Mouse (Mus musculus): Measurements from ENCODE around the gene Vcpkmt. TPM values are rescaled to one million over a fixed set of nuclear protein-coding genes. Genes with fewer than 3 reads are reported as not detected.
A peak's percentile ranks its signal among the peaks of the same experiment; 100 is the strongest.
"Not testable (repeated sequence)": the region's sequence is repeated elsewhere in the genome, so short reads cannot be mapped to it uniquely, and the experiment has no call there.

Vcpkmt gene
- 24.7 and 27.9 TPM in 2 replicates for polyA plus RNA-seq (2014; fragmentation: Nextera tagmentation; extraction: Ambion mirVana)

DNA sequence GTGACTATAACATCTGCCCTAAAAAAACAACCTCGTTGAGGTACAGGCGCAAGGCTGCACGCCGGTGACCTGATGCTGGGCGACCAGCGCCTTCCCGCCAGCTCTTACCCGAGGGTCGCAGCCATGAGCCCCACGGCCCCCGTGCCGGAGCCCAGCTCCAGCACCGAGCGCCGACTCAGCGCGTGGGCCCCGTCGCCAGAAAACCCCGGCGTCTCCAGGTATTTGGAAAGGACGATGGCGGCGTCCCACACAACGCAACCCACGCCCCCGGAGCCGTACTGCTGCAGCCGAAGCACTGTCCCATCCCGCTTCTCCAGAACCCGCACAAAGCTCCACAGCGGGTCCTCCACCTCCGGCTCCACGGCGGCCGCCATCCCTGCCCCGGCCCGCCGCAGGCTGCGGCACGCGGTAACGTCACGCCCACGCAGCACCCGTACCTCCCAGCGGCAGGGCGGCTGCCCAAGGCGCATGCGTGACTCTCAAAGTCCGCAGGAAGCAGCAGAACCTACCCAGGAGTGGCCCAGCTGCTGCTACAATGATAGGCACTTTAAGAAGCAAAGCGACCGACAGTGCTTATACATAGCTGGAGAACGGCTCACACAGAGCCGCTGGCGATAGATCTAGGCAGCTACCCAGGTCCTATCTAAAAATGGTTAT lies at the start of gene Vcpkmt:
Gene Vcpkmt (minus strand): TSS at position 416 of the 657 bp plus-strand sequence.
- WGBS: under 1% methylated on average over 56 of the region's 56 CpGs
- DNase-seq (ENCODE audit: low spot score): peak; percentile 95
- Histone ChIP-seq H3K4me2 (ENCODE audit: low read length) (peak within 1 kb of the TSS; percentile 68), H3K4me3 (ENCODE audit: low read depth, low read length) (peak within 1 kb of the TSS; percentile 79), H3K36me3 (ENCODE audit: control insufficient read depth, insufficient read depth, low read length) (peaks cover 50% of the 10 kb centered on the region), H3K9me3 (replicated peaks; ENCODE audit: control insufficient read depth, low read length) (no peaks in the 10 kb centered on the region), H3K4me1 (ENCODE audit: control insufficient read depth, insufficient read depth, low read length) (peaks cover 7% of the 10 kb centered on the region; the same call in 1 of the 2 replicates), H3K9ac (ENCODE audit: low read length) (peak within 1 kb of the TSS; percentile 91), H3K27ac (ENCODE audit: low read depth, low read length) (peak within 1 kb of the TSS; percentile 74), H3K27me3 (replicated peaks; ENCODE audit: control insufficient read depth, insufficient read depth, low read length) (no peaks in the 10 kb centered on the region)
- peak; percentile 99 for ATAC-seq

- H3K4me3 ChIP-seq (ENCODE audit: low read depth, low read length); H3K9ac ChIP-seq (ENCODE audit: low read length); H3K9me3 ChIP-seq (replicated peaks; ENCODE audit: control insufficient read depth, low read length); H3K4me2 ChIP-seq (ENCODE audit: low read length); H3K27ac ChIP-seq (ENCODE audit: low read depth, low read length); DNase-seq (ENCODE audit: low spot score); H3K4me1 ChIP-seq (ENCODE audit: control insufficient read depth, insufficient read depth, low read length); ATAC-seq; H3K27me3 ChIP-seq (replicated peaks; ENCODE audit: control insufficient read depth, insufficient read depth, low read length): not testable (repeated sequence)
- WGBS: 98% methylated on average over 5 of the region's 5 CpGs
- H3K36me3 ChIP-seq (ENCODE audit: control insufficient read depth, insufficient read depth, low read length): peaks cover 25% of the 10 kb centered on the region
These were observed 35.8 kb upstream of the Vcpkmt start for GRCm38 (mm10) chr12:69618590-69618989.

GRCm38 (mm10) chr12:69604367-69604766 lies 21.5 kb upstream of the Vcpkmt start:
- Histone ChIP-seq H3K36me3 (ENCODE audit: control insufficient read depth, insufficient read depth, low read length) (peaks cover 25% of the 10 kb centered on the region), H3K27ac (ENCODE audit: low read depth, low read length) (no peak overlapping the region), H3K9me3 (replicated peaks; ENCODE audit: control insufficient read depth, low read length) (no peaks in the 10 kb centered on the region), H3K27me3 (replicated peaks; ENCODE audit: control insufficient read depth, insufficient read depth, low read length) (no peaks in the 10 kb centered on the region), H3K9ac (ENCODE audit: low read length) (no peak overlapping the region), H3K4me3 (ENCODE audit: low read depth, low read length) (no peak overlapping the region), H3K4me2 (ENCODE audit: low read length) (no peak overlapping the region), H3K4me1 (ENCODE audit: control insufficient read depth, insufficient read depth, low read length) (no peaks in the 10 kb centered on the region)
- DNase-seq (ENCODE audit: low spot score): no peak
- WGBS: 98% methylated on average over 2 of the region's 2 CpGs
- ATAC-seq: no peak

GRCm38 (mm10) chr12:69597446-69597845 lies 14.6 kb upstream of the Vcpkmt start:
- ATAC-seq (no peak), DNase-seq (ENCODE audit: low spot score) (no peak)
- Histone ChIP-seq H3K4me1 (ENCODE audit: control insufficient read depth, insufficient read depth, low read length) (no peaks in the 10 kb centered on the region), H3K36me3 (ENCODE audit: control insufficient read depth, insufficient read depth, low read length) (peaks cover 16% of the 10 kb centered on the region; the same call in 1 of the 2 replicates), H3K9me3 (replicated peaks; ENCODE audit: control insufficient read depth, low read length) (no peaks in the 10 kb centered on the region), H3K27me3 (replicated peaks; ENCODE audit: control insufficient read depth, insufficient read depth, low read length) (no peaks in the 10 kb centered on the region), H3K27ac (ENCODE audit: low read depth, low read length) (no peak overlapping the region), H3K4me2 (ENCODE audit: low read length) (no peak overlapping the region), H3K9ac (ENCODE audit: low read length) (no peak overlapping the region), H3K4me3 (ENCODE audit: low read depth, low read length) (no peak overlapping the region)
- 79% methylated on average over 4 of the region's 4 CpGs for WGBS

DNA sequence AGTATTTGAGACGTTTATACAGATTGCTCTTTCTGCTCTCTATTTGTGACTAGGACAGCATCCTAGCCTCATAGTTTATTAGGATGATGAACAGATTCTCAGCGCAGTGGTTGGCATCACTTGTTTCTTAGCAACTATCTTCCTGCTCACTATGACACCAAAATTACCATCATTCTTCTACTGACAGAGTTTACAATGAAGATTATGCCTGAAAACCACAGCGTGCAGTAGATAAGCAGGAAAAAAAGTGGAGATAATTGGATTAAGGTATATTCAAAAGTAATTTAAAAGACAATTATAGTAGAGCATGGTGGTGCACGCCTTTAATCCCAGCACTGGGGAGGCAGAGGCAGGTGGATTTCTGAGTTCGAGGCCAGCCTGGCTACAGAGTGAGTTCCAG lies 10.3 kb upstream of the Vcpkmt start:
- no peak for ATAC-seq
- Histone ChIP-seq H3K9ac (ENCODE audit: low read length) (no peak overlapping the region), H3K36me3 (ENCODE audit: control insufficient read depth, insufficient read depth, low read length) (peaks cover 29% of the 10 kb centered on the region), H3K4me2 (ENCODE audit: low read length) (no peak overlapping the region), H3K27ac (ENCODE audit: low read depth, low read length) (no peak overlapping the region), H3K9me3 (replicated peaks; ENCODE audit: control insufficient read depth, low read length) (no peaks in the 10 kb centered on the region), H3K4me3 (ENCODE audit: low read depth, low read length) (no peak overlapping the region), H3K4me1 (ENCODE audit: control insufficient read depth, insufficient read depth, low read length) (no peaks in the 10 kb centered on the region), H3K27me3 (replicated peaks; ENCODE audit: control insufficient read depth, insufficient read depth, low read length) (no peaks in the 10 kb centered on the region)
- 88% methylated on average over 5 of the region's 5 CpGs for WGBS
- no peak for DNase-seq (ENCODE audit: low spot score)

DNA sequence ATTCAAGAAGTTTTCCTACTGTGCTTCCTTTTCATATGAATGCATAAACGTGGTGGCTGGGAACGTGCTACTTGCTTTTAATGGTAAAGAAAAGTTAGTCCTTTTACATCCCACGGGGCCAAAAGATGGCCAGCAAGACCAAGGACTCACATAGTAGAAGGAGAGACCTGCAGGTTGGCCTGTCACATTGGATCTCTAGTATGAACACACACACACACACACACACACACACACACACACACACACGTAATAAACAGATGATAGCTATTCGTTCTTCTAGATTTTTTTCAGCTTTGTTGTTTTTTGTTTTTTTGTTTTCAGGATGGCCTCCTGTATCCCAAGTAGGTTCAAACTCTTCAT lies 422 bp upstream of the Vcpkmt start:
- no peak for DNase-seq (ENCODE audit: low spot score)
- 39% methylated on average over 5 of the region's 5 CpGs for WGBS
- H3K9me3 ChIP-seq (replicated peaks; ENCODE audit: control insufficient read depth, low read length): no peaks in the 10 kb centered on the region

DNA sequence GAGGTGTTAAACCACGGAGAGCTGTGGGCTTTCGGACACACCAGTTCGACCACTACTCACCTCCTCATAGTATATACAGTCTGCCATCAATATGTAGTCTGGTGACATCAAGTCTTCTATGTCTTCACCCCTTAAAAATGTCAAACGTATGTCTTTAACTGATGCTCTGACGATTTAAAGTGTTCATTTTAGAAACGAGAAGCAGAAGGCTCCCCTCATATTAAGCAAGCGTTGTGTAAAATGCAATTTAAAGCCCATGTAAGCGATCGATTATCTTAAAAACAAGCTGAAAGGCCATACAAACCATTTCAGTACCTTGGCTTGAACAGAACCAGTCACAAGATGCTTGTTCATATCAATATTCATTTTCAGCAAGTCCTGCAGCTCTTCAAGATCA lies 614 bp downstream of the Vcpkmt start:
- peak overlapping the region; percentile 68 for H3K4me2 ChIP-seq (ENCODE audit: low read length)
- WGBS: 30% methylated on average over 9 of the region's 9 CpGs
- H3K27me3 ChIP-seq (replicated peaks; ENCODE audit: control insufficient read depth, insufficient read depth, low read length): no peaks in the 10 kb centered on the region
- H3K36me3 ChIP-seq (ENCODE audit: control insufficient read depth, insufficient read depth, low read length): peaks cover 52% of the 10 kb centered on the region
- H3K4me3 ChIP-seq (ENCODE audit: low read depth, low read length): peak overlapping the region; percentile 79
- ATAC-seq: no peak
- H3K4me1 ChIP-seq (ENCODE audit: control insufficient read depth, insufficient read depth, low read length): peaks cover 7% of the 10 kb centered on the region; the same call in 1 of the 2 replicates
- no peaks in the 10 kb centered on the region for H3K9me3 ChIP-seq (replicated peaks; ENCODE audit: control insufficient read depth, low read length)
- H3K27ac ChIP-seq (ENCODE audit: low read depth, low read length): peak overlapping the region; percentile 74
- peak overlapping the region; percentile 91 for H3K9ac ChIP-seq (ENCODE audit: low read length)
- DNase-seq (ENCODE audit: low spot score): no peak

More for the DNA sequence above, 422 bp upstream of the Vcpkmt start:
- Histone ChIP-seq H3K9ac (ENCODE audit: low read length) (peak overlapping the region; percentile 91), H3K4me2 (ENCODE audit: low read length) (peak overlapping the region; percentile 68), H3K36me3 (ENCODE audit: control insufficient read depth, insufficient read depth, low read length) (peaks cover 45% of the 10 kb centered on the region), H3K4me3 (ENCODE audit: low read depth, low read length) (peak overlapping the region; percentile 79), H3K27ac (ENCODE audit: low read depth, low read length) (0 out of 2 replicates have a peak overlapping the region, but pooled peaks have one; percentile 52), H3K4me1 (ENCODE audit: control insufficient read depth, insufficient read depth, low read length) (peaks cover 7% of the 10 kb centered on the region; the same call in 1 of the 2 replicates), H3K27me3 (replicated peaks; ENCODE audit: control insufficient read depth, insufficient read depth, low read length) (no peaks in the 10 kb centered on the region)
- ATAC-seq: peak; percentile 25; the same call in 1 of the 2 replicates

DNA sequence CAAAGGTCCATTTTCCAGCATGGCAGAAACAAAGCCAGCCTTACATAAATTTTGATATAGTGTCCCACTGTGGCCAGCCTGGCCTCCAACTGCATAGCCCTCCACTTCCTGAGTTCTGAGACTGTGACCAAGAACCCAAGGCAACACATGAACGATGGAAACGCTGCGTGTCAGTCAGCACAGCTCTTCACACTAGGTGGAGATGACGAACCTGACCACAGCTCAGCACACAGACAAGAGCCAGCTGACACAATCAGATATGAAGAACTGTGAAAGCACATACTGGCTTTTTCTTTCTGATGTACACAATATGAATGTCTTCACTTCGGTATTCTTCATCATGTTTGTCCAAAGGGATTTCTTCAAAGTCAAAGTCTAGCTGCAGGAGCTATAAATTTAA lies 3.2 kb downstream of the Vcpkmt start:
- peaks cover 42% of the 10 kb centered on the region for H3K36me3 ChIP-seq (ENCODE audit: control insufficient read depth, insufficient read depth, low read length)
- no peak overlapping the region for H3K4me3 ChIP-seq (ENCODE audit: low read depth, low read length)
- no peak for ATAC-seq
- H3K4me1 ChIP-seq (ENCODE audit: control insufficient read depth, insufficient read depth, low read length): peaks cover 7% of the 10 kb centered on the region; the same call in 1 of the 2 replicates
- no peaks in the 10 kb centered on the region for H3K27me3 ChIP-seq (replicated peaks; ENCODE audit: control insufficient read depth, insufficient read depth, low read length)
- WGBS: 92% methylated on average over 5 of the region's 5 CpGs
- no peak overlapping the region for H3K27ac ChIP-seq (ENCODE audit: low read depth, low read length)
- H3K9ac ChIP-seq (ENCODE audit: low read length): no peak overlapping the region
- H3K4me2 ChIP-seq (ENCODE audit: low read length): no peak overlapping the region
- no peak for DNase-seq (ENCODE audit: low spot score)
- H3K9me3 ChIP-seq (replicated peaks; ENCODE audit: control insufficient read depth, low read length): no peaks in the 10 kb centered on the region

DNA sequence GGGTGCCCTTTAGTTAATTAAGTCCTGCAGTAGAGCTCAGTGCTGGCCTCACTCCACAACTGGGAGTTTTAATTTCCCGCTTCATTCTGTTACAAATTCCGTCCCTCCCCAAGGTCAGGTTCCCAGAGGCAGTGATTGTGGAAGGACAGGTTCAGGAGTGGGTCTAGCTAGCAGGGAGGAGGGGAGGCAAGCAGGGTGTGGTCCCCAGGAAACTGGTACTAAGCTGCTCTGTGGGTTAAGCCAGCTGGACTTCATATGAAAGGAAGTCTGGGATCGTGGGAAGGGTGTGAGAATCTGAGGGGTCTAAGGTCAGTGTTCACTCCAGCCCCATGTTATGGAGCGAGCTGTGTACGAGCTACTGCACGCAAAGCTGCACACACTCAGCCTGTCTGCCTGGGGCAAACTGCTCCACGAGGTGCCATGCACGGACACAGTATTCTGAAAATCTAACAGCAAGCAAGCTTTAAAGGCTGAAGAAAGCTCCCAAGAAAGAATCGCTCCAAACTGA lies 6.7 kb downstream of the Vcpkmt start:
- no peak overlapping the region for H3K27ac ChIP-seq (ENCODE audit: low read depth, low read length)
- H3K36me3 ChIP-seq (ENCODE audit: control insufficient read depth, insufficient read depth, low read length): peaks cover 38% of the 10 kb centered on the region
- H3K4me2 ChIP-seq (ENCODE audit: low read length): no peak overlapping the region
- no peak overlapping the region for H3K4me3 ChIP-seq (ENCODE audit: low read depth, low read length)
- no peaks in the 10 kb centered on the region for H3K9me3 ChIP-seq (replicated peaks; ENCODE audit: control insufficient read depth, low read length)
- ATAC-seq (no peak), DNase-seq (ENCODE audit: low spot score) (no peak)
- H3K9ac ChIP-seq (ENCODE audit: low read length): no peak overlapping the region
- H3K4me1 ChIP-seq (ENCODE audit: control insufficient read depth, insufficient read depth, low read length): no peaks in the 10 kb centered on the region
- 86% methylated on average over 9 of the region's 9 CpGs for whole genome bisulfite sequencing
- no peaks in the 10 kb centered on the region for H3K27me3 ChIP-seq (replicated peaks; ENCODE audit: control insufficient read depth, insufficient read depth, low read length)
